Mouse (Mus musculus) c-Kit-positive CD71-positive TER-119-negative erythroid progenitor cells, embryonic 14.5 days (primary cell): ENCODE data around the gene Fam107a.
A peak's percentile ranks its signal among the peaks of the same experiment; 100 is the strongest.
"Not testable (repeated sequence)": the region's sequence is repeated elsewhere in the genome, so short reads cannot be mapped to it uniquely, and the experiment has no call there.

Experiments
- DNase-seq: peaks from one replicate; pipeline ENCODE4 v3.0.0-alpha.2; 2013; ENCODE audit warnings: low read depth

Fam107a gene

GRCm38 (mm10) chr14:8316366-8317193 is 1.2 kb downstream of the Fam107a start:
- DNase-seq = no peak

- DNase-seq = no peak
Observed at GRCm38 (mm10) chr14:8315169-8315568, 2.7 kb downstream of the Fam107a start.

- peak; percentile 6 for DNase-seq
Observed at GRCm38 (mm10) chr14:8314536-8314935, 3.3 kb downstream of the Fam107a start.

- no peak for DNase-seq
Observed at GRCm38 (mm10) chr14:8313877-8314276, 3.9 kb downstream of the Fam107a start.

- DNase-seq = no peak
Observed at GRCm38 (mm10) chr14:8309621-8310141, 8.1 kb downstream of the Fam107a start.

- DNase-seq = no peak
Observed at GRCm38 (mm10) chr14:8308650-8309049, 9.2 kb downstream of the Fam107a start.

GRCm38 (mm10) chr14:8306884-8307283 is 10.9 kb downstream of the Fam107a start:
- no peak for DNase-seq

- DNase-seq = no peak
Observed at GRCm38 (mm10) chr14:8305014-8305413, 12.8 kb downstream of the Fam107a start.

GRCm38 (mm10) chr14:8304082-8304481 is 13.7 kb downstream of the Fam107a start:
- no peak for DNase-seq

- DNase-seq = no peak
Observed at GRCm38 (mm10) chr14:8302687-8303086, 15.1 kb downstream of the Fam107a start.

GRCm38 (mm10) chr14:8300281-8300680 is 17.5 kb downstream of the Fam107a start:
- DNase-seq = peak; percentile 25

- DNase-seq = no peak
Observed at GRCm38 (mm10) chr14:8297889-8298293, 19.9 kb downstream of the Fam107a start.

- no peak for DNase-seq
Observed at GRCm38 (mm10) chr14:8294257-8294656, 23.6 kb downstream of the Fam107a start.

- peak; percentile 29 for DNase-seq
Observed at GRCm38 (mm10) chr14:8286595-8286994, 31.2 kb downstream of the Fam107a start.

GRCm38 (mm10) chr14:8283784-8284183 is 34.0 kb downstream of the Fam107a start:
- DNase-seq = no peak

GRCm38 (mm10) chr14:8271281-8271680 is 46.5 kb downstream of the Fam107a start:
- not testable (repeated sequence) for DNase-seq

- no peak for DNase-seq
Observed at GRCm38 (mm10) chr14:8264378-8264777, 53.4 kb downstream of the Fam107a start.

GRCm38 (mm10) chr14:8262242-8262641 is 55.6 kb downstream of the Fam107a start:
- DNase-seq = no peak

- no peak for DNase-seq
Observed at GRCm38 (mm10) chr14:8260214-8260613, 57.6 kb downstream of the Fam107a start.

- DNase-seq = no peak
Observed at GRCm38 (mm10) chr14:8259166-8259565, 58.7 kb downstream of the Fam107a start, which contains the start of gene Acox2. Acox2 (minus strand) TSS chr14:8259353.

- no peak for DNase-seq
Observed at GRCm38 (mm10) chr14:8258752-8259151, 59.1 kb downstream of the Fam107a start.

- no peak for DNase-seq
Observed at GRCm38 (mm10) chr14:8258335-8258627, 59.5 kb downstream of the Fam107a start.

- DNase-seq = no peak
Observed at GRCm38 (mm10) chr14:8257521-8258334, 60.1 kb downstream of the Fam107a start.
